Mouse (Mus musculus) lung, postnatal 0 days (tissue): Measurements from ENCODE around the gene Ifi47.

Source experiments
- CTCF ChIP-seq: IDR thresholded peaks from 2 replicates; pipeline ENCODE4 v1.5.1; 2016; ENCODE audit warnings: antibody characterized with exemption, mild to moderate bottlenecking
- EP300 ChIP-seq: IDR thresholded peaks from 2 replicates; pipeline ENCODE4 v1.6.1; 2016; ENCODE audit warnings: antibody characterized with exemption, mild to moderate bottlenecking, control low read depth

GRCm38 (mm10) chr11:49089735-49090507, 13.5 kb downstream of the Ifi47 start:
- TF ChIP-seq CTCF: no peak
- TF ChIP-seq EP300: no peak
